In genomic region chr1:34664816-34665511, GRCm38 (mm10) we compare ENCODE assay signal across 8 mouse cellular contexts.
DNase-seq lines count a peak whose midpoint lies in the region; ATAC-seq lines count a peak whose summit lies in the region.

No protein-coding gene starts in this region.

- H3K4me2 ChIP-seq in hindbrain, embryonic 11.5 days (replicated peaks; ENCODE audit: low read depth, low read length): 0 out of 2 replicates have a peak overlapping the region, but pooled peaks have one; percentile 8
- peak overlapping the region; percentile 8; the same call in 1 of the 2 replicates for H3K4me2 ChIP-seq in midbrain, embryonic 12.5 days (replicated peaks)

- peaks cover 6% of the 10 kb centered on the region for H3K4me1 ChIP-seq in hindbrain, embryonic 11.5 days (replicated peaks; ENCODE audit: control insufficient read depth, insufficient read depth, low read length)
- peaks cover 26% of the 10 kb centered on the region for H3K4me1 ChIP-seq in midbrain, embryonic 12.5 days

- H3K27me3 ChIP-seq in hindbrain, embryonic 11.5 days (ENCODE audit: control insufficient read depth, insufficient read depth, low read length): no peaks in the 10 kb centered on the region
- no peaks in the 10 kb centered on the region for H3K27me3 ChIP-seq in midbrain, embryonic 12.5 days

- H3K4me3 ChIP-seq in hindbrain, embryonic 11.5 days (ENCODE audit: low read depth, low read length): no peak overlapping the region
- no peak overlapping the region for H3K4me3 ChIP-seq in midbrain, embryonic 12.5 days

- no peaks in the 10 kb centered on the region for H3K36me3 ChIP-seq in hindbrain, embryonic 11.5 days (ENCODE audit: control insufficient read depth, insufficient read depth, low read length)
- H3K36me3 ChIP-seq in midbrain, embryonic 12.5 days: no peaks in the 10 kb centered on the region

- WGBS in hindbrain, embryonic 11.5 days: 55% methylated on average over 11 of the region's 11 CpGs
- WGBS in midbrain, embryonic 12.5 days: 68% methylated on average over 11 of the region's 11 CpGs

- H3K27ac ChIP-seq in hindbrain, embryonic 11.5 days (ENCODE audit: low read depth, low read length): peak overlapping the region; percentile 91
- peak overlapping the region; percentile 84 for H3K27ac ChIP-seq in midbrain, embryonic 12.5 days (replicated peaks)

- no peak overlapping the region for H3K9ac ChIP-seq in hindbrain, embryonic 11.5 days (ENCODE audit: low read depth, low read length)
- no peak overlapping the region for H3K9ac ChIP-seq in midbrain, embryonic 12.5 days (replicated peaks)

- peak; percentile 82 for ATAC-seq in hindbrain, embryonic 11.5 days (ENCODE audit: low FRiP score)
- peak; percentile 82 for ATAC-seq in midbrain, embryonic 12.5 days (ENCODE audit: low FRiP score, low read depth)

- H3K9me3 ChIP-seq in hindbrain, embryonic 11.5 days (ENCODE audit: control insufficient read depth, low read length): no peaks in the 10 kb centered on the region
- no peaks in the 10 kb centered on the region for H3K9me3 ChIP-seq in midbrain, embryonic 12.5 days

- peak; percentile 44 for DNase-seq in embryo, embryonic 10.5 days (ENCODE audit: low spot score)
- no peak for DNase-seq in embryo, embryonic 10 days (ENCODE audit: low spot score)
- peak; percentile 27 for DNase-seq in R1 (ENCODE audit: low read depth, low spot score)
- DNase-seq in hindbrain, embryonic 11.5 days (ENCODE audit: low spot score): peak; percentile 71
- no peak for DNase-seq in urinary bladder, postnatal 36 days (ENCODE audit: low spot score in 2 of 2)
- DNase-seq in kidney, adult 9 months: no peak
- no peak for DNase-seq in thymus, adult 18-20 months

Comparison
In these comparisons a context has a peak if more than half of its experiments do, and no peak if none do; other contexts are left out.
1. DNase-seq: peak in embryo, embryonic 10.5 days (single experiment), R1 (single experiment) and hindbrain, embryonic 11.5 days (single experiment); none in embryo, embryonic 10 days (single experiment), urinary bladder, postnatal 36 days (0 of 2), kidney, adult 9 months (single experiment) and thymus, adult 18-20 months (0 of 2).